Comparison of ENCODE assay signal across 39 mouse cellular contexts in genomic region chr1:31196959-31197358, GRCm38 (mm10). TPM values are rescaled to one million over a fixed set of nuclear protein-coding genes. Genes with fewer than 3 reads are reported as not detected.
"Had no signal": no experiment of that assay in that cellular context is flagged by ENCODE, and none has a peak within 500 bp of the region (broad histone marks: within the 10 kb centered on the region; RNA-seq: fewer than 3 reads in every experiment).

No protein-coding gene starts in this region.

- H3K27me3 ChIP-seq: heart, embryonic 13.5 days; heart, embryonic 15.5 days; hindbrain, embryonic 12.5 days; limb, embryonic 13.5 days; limb, embryonic 15.5 days; liver, embryonic 12.5 days had no signal

- H3K9me3 ChIP-seq: heart, embryonic 13.5 days; heart, embryonic 15.5 days; hindbrain, embryonic 12.5 days; limb, embryonic 13.5 days; limb, embryonic 15.5 days; liver, embryonic 12.5 days had no signal

- DNase-seq: forebrain, postnatal 0 days; gastrocnemius, postnatal 14 days; gastrocnemius, postnatal 36 days; heart, adult 11 months; heart, adult 2 months; heart, postnatal 14 days; heart, postnatal 36 days; kidney, adult 18-20 months; kidney, adult 8-10 months; kidney, postnatal 10 days; kidney, postnatal 25 days; kidney, postnatal 4 days; layer of hippocampus, postnatal 36 days; left cerebral cortex, postnatal 4 days had no signal

- H3K4me1 ChIP-seq: heart, embryonic 13.5 days; heart, embryonic 15.5 days; hindbrain, embryonic 12.5 days; limb, embryonic 13.5 days; limb, embryonic 15.5 days; liver, embryonic 12.5 days had no signal

- H3K4me2 ChIP-seq: heart, embryonic 11.5 days; heart, embryonic 13.5 days; heart, embryonic 15.5 days; hindbrain, embryonic 12.5 days; limb, embryonic 13.5 days; limb, embryonic 15.5 days; liver, embryonic 12.5 days had no signal

- H3K36me3 ChIP-seq: heart, embryonic 13.5 days; heart, embryonic 15.5 days; hindbrain, embryonic 12.5 days; limb, embryonic 13.5 days; limb, embryonic 15.5 days; liver, embryonic 12.5 days had no signal

- H3K4me3 ChIP-seq: heart, adult 2 months; heart, embryonic 13.5 days; heart, embryonic 15.5 days; hindbrain, embryonic 12.5 days; layer of hippocampus, adult 2 months; limb, embryonic 13.5 days; limb, embryonic 15.5 days; liver, embryonic 12.5 days had no signal

- ATAC-seq: forebrain, postnatal 0 days; hindbrain, embryonic 16.5 days; intestine, postnatal 0 days; liver, embryonic 12.5 days had no signal

- H3K9ac ChIP-seq: forebrain, postnatal 0 days; heart, embryonic 13.5 days; heart, embryonic 15.5 days; hindbrain, embryonic 12.5 days; limb, embryonic 13.5 days; limb, embryonic 15.5 days; liver, embryonic 12.5 days had no signal

- H3K27ac ChIP-seq: heart, adult 2 months; heart, embryonic 13.5 days; heart, embryonic 15.5 days; hindbrain, embryonic 12.5 days; layer of hippocampus, adult 2 months; limb, embryonic 13.5 days; limb, embryonic 15.5 days; liver, embryonic 12.5 days had no signal

RNA-seq across cellular contexts. Expression of gene Lgsn, which starts 20.8 kb away (rescaled TPM):
- total RNA-seq: forebrain, postnatal 0 days; gastrocnemius, adult 18-20 months; gastrocnemius, adult 8-10 months; gastrocnemius, postnatal 14 days; gastrocnemius, postnatal 36 days; heart, adult 2 months; heart, postnatal 14 days; heart, postnatal 36 days; hematopoietic stem cell, adult 5-6 weeks; layer of hippocampus, adult 2 months; layer of hippocampus, postnatal 10 days; layer of hippocampus, postnatal 36 days; left cerebral cortex, adult 18-20 months; left cerebral cortex, adult 8-10 months; left cerebral cortex, postnatal 10 days; left cerebral cortex, postnatal 25 days; left cerebral cortex, postnatal 4 days; liver, adult 2 months had no signal
- polyA plus RNA-seq: gonadal fat pad, adult 2 months; heart, adult 2 months; heart, embryonic 11.5 days; heart, embryonic 13.5 days; heart, embryonic 15.5 days; heart, postnatal 0 days; hindbrain, embryonic 12.5 days; hindbrain, embryonic 16.5 days; intestine, embryonic 14.5 days; intestine, postnatal 0 days; kidney, embryonic 14.5 days; kidney, embryonic 16.5 days; limb, embryonic 11.5 days; limb, embryonic 13.5 days; limb, embryonic 15.5 days; liver, adult 2 months; liver, embryonic 12.5 days had no signal

RNA-seq across cellular contexts. Expression of gene 4931428L18Rik, which starts 25.5 kb away (rescaled TPM):
- total RNA-seq: forebrain, postnatal 0 days; gastrocnemius, adult 18-20 months; gastrocnemius, adult 8-10 months; gastrocnemius, postnatal 14 days; gastrocnemius, postnatal 36 days; heart, adult 2 months; heart, postnatal 14 days; layer of hippocampus, adult 2 months; layer of hippocampus, postnatal 10 days; layer of hippocampus, postnatal 36 days; left cerebral cortex, adult 18-20 months; left cerebral cortex, adult 8-10 months; left cerebral cortex, postnatal 10 days; left cerebral cortex, postnatal 25 days; left cerebral cortex, postnatal 4 days had no signal
- polyA plus RNA-seq: forebrain, postnatal 0 days; heart, embryonic 11.5 days; heart, embryonic 13.5 days; heart, embryonic 15.5 days; hindbrain, embryonic 12.5 days; hindbrain, embryonic 16.5 days; intestine, embryonic 14.5 days; kidney, embryonic 14.5 days; kidney, embryonic 16.5 days; limb, embryonic 11.5 days; limb, embryonic 13.5 days; limb, embryonic 15.5 days; liver, embryonic 12.5 days had no signal

RNA-seq across cellular contexts. Expression of gene Pih1d3, which starts 25.7 kb away (rescaled TPM):
- total RNA-seq: forebrain, postnatal 0 days; gastrocnemius, adult 18-20 months; gastrocnemius, adult 8-10 months; gastrocnemius, postnatal 14 days; gastrocnemius, postnatal 36 days; heart, adult 2 months; heart, postnatal 14 days; heart, postnatal 36 days; hematopoietic stem cell, adult 5-6 weeks; layer of hippocampus, adult 2 months; layer of hippocampus, postnatal 10 days; layer of hippocampus, postnatal 36 days; left cerebral cortex, adult 18-20 months; left cerebral cortex, adult 8-10 months; left cerebral cortex, postnatal 10 days; left cerebral cortex, postnatal 25 days; left cerebral cortex, postnatal 4 days; liver, adult 2 months had no signal
- polyA plus RNA-seq: forebrain, postnatal 0 days; gonadal fat pad, adult 2 months; heart, adult 2 months; heart, embryonic 11.5 days; heart, embryonic 13.5 days; heart, embryonic 15.5 days; heart, postnatal 0 days; hindbrain, embryonic 12.5 days; hindbrain, embryonic 16.5 days; intestine, embryonic 14.5 days; intestine, postnatal 0 days; kidney, embryonic 14.5 days; kidney, embryonic 16.5 days; limb, embryonic 11.5 days; limb, embryonic 13.5 days; limb, embryonic 15.5 days; liver, adult 2 months; liver, embryonic 12.5 days had no signal
